Mouse (Mus musculus) bone marrow, adult 2 months (tissue): Measurements from ENCODE around the gene Gne.

Source experiments
- CTCF ChIP-seq: fragments of 200-500 bp; IDR thresholded peaks from 2 replicates; pipeline ENCODE4 v1.5.1; 2011; ENCODE audit warnings: low read length, control low read depth; ENCODE audit not compliant: control insufficient read depth, insufficient read depth
- POLR2A ChIP-seq: fragments of 200-500 bp; IDR thresholded peaks from 2 replicates; pipeline ENCODE4 v1.6.1; 2011; ENCODE audit warnings: low read depth, mild to moderate bottlenecking, control low read depth, low read length, borderline replicate concordance; ENCODE audit not compliant: control insufficient read depth

GRCm38 (mm10) chr4:44023681-44024080, 60.3 kb downstream of the Gne start:
- TF ChIP-seq POLR2A (no peak), CTCF (no peak)
